Mouse (Mus musculus): ENCODE data around the gene Col4a3bp.

- TF ChIP-seq CTCF (IDR thresholded peaks at IDR 0.05) (no peak), EP300 (IDR thresholded peaks at IDR 0.05) (no peak)
Measured at GRCm38 (mm10) chr13:96517335-96517734, 25.1 kb upstream of the Col4a3bp start.

Measured in lung, postnatal 0 days (tissue).